Mouse (Mus musculus): ENCODE data around the gene Mthfd2l.
A peak's percentile ranks its signal among the peaks of the same experiment; 100 is the strongest.

The Mthfd2l gene

DNA sequence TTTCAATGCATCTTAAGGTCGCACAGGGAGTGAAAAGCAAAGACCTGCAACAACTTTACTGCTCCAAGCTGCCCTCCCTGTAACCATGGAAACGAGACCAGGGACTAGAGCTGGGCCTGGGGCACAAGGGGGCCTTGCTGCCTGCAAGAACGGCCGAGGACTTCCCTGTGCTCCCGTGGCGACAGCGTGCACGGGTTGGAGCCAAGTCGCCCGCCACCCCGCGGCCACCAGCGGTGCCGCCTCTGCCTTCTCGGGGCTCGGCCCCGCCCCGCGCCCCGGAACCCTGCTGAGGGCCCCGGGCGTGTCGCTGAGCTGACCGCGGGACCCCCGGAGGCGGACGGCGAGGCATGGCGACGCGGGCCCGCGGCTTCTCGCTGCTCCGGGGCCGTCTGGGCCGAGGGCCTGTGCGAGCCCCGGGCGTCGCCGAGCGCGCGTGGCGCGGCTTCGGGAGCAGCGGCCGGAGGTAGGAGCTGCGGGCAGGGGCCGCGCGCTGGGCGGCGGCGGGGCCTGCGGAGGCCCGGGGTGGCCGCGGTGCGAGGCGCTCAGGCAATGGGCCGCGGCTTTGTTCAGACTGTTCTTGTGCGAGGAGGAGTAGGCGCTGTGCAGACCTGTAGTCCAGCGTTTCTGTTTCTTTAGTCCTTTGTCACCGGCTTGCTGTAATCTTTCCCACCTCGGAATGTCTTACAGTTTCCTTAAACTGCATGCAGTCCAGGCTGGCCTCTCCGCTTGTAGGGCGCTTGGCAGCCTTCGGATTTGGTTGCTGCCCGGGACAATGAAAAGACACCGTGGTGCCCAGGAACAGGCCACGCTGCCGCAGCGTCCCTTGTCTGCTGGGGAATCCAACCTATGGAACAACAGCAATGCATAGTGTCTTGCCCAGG is at the start of gene Mthfd2l:
Mthfd2l (plus strand) TSS at position 147 of the 881 bp plus-strand sequence.
- DNase-seq (ENCODE audit: low spot score in 2 of 2) = peak; percentile 65 to 83

- DNase-seq (ENCODE audit: low spot score in 2 of 2) = no peak
Measured at GRCm38 (mm10) chr5:90881682-90882081, 49.2 kb upstream of the Mthfd2l start.

DNA sequence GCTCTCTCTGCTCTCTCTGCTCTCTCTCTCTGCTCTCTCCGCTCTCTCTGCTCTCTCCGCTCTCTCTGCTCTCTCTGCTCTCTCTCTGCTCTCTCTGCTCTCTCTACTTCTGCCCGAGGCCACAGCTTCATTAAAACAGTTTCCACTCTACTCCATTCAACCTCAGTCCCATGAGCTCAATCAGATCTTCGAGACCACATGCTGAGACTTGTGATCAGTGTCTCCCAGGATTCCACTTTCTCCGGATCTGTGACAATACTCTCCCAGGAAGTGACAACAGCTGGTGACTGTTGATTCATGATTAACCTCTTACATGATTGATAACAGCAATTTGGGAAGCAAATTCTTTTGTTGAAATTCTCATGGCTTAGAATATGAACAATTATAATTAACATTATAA is 48.8 kb upstream of the Mthfd2l start:
- no peak for DNase-seq (ENCODE audit: low spot score in 2 of 2)

DNA sequence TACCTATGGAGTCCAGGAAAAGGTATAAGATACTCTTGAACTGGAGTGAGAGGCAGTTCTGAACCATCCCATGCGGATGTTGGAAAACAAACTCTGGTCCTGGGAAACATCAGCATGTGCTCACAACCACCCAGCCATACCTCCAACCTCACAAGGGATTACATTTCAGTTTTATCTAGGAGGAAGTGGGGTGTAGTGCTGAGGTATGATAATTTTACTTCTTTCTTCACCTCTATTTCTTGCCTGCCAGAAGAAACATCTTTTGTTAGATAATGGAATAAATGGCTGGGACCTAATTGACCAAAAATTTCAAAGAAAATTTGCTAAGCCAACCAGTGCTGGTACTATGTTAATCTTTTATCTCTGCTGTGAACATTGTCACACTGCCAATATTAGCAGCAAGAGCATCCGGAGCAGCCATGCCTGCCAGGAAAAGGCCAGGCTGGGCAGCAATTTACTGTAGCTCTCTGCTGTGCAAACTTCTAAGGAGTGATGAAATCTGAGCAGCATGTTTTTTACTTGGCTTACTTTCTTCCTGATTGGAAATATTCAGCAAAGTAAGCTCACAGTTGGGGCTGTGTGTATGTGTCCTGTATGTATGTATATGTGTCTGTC is 46.2 kb upstream of the Mthfd2l start:
- no peak for DNase-seq (ENCODE audit: low spot score in 2 of 2)

- DNase-seq (ENCODE audit: low spot score in 2 of 2) = no peak
Measured at GRCm38 (mm10) chr5:90888661-90889060, 42.3 kb upstream of the Mthfd2l start.

GRCm38 (mm10) chr5:90890519-90891463 is 40.1 kb upstream of the Mthfd2l start, which contains the start of gene Cxcl1:
Cxcl1 (plus strand) TSS chr5:90891241.
- no peak for DNase-seq (ENCODE audit: low spot score in 2 of 2)

DNA sequence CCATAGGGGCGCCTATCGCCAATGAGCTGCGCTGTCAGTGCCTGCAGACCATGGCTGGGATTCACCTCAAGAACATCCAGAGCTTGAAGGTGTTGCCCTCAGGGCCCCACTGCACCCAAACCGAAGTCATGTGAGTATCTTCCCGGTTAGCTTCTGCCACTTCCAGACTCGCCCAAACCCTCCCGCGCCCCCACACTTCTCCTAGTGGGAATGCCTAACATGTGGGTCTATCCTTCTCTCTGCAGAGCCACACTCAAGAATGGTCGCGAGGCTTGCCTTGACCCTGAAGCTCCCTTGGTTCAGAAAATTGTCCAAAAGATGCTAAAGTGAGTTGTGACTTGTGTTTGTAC is 39.5 kb upstream of the Mthfd2l start:
- DNase-seq (ENCODE audit: low spot score in 2 of 2) = no peak

DNA sequence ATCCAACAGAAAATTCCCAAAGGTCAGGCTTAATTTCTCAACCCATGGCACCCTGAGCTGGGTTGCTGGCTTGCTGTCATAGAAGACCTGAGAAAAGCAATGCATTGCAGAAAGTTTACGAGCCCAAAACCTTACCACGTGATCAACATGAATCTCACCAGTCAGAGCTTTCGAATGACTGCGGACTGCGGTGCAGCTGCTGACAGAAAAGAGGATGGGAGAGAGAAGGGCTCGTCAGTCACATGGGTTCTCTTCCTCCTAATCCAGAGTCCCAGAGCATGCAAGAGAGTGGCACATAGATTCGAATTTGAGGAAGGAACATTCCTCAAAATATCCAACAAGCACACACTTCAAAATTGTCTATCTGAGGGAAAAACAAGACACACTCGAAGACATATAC is 36.7 kb upstream of the Mthfd2l start:
- no peak for DNase-seq (ENCODE audit: low spot score in 2 of 2)

- no peak for DNase-seq (ENCODE audit: low spot score in 2 of 2)
Measured at GRCm38 (mm10) chr5:90897429-90897828, 33.5 kb upstream of the Mthfd2l start.

DNA sequence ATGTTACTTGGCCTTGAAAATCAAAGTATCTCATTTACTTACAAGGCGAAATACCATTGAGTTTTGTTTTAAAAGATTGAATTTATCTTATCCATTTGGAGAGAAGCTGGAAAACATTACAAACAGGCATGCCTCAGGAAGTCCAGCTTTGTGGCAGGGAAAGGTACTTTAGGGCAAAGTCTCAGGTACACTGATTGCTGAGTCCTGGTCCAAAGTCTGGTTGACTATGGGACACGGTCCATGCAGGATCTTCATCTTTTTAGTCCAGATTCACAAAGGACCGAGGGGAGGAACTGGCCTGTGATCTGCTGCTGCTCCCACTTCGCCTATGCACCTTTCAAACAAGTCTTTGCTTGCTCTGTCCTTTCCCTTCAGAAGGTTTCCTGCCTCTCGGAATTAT is 31.6 kb upstream of the Mthfd2l start:
- DNase-seq (ENCODE audit: low spot score in 2 of 2) = no peak

GRCm38 (mm10) chr5:90900147-90900546 is 30.8 kb upstream of the Mthfd2l start:
- DNase-seq (ENCODE audit: low spot score in 2 of 2) = no peak

DNA sequence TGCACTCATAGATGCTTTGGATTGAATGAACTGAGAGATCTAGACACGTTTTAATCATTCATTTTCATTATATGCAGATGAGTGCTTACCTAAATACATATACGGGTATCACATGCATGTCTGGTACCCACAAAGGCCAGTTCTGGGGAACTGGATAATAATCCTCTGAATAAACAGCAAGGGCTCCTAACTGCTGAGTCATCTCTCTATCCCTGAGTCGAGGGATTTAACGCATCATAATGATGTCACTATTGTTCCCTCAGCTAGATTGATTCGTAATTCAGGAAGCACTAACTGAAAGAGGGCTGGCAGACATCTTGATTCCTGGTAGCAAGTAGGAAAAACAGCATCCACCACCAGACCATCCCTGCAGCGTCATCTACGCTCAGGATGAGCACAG is 30.2 kb upstream of the Mthfd2l start:
- no peak for DNase-seq (ENCODE audit: low spot score in 2 of 2)

- peak in 1 of 2 experiments; percentile 16 for DNase-seq (ENCODE audit: low spot score in 2 of 2)
Measured at GRCm38 (mm10) chr5:90902380-90903260, 28.3 kb upstream of the Mthfd2l start.

- peak in 1 of 2 experiments; percentile 18 for DNase-seq (ENCODE audit: low spot score in 2 of 2)
Measured at GRCm38 (mm10) chr5:90903339-90904020, 27.4 kb upstream of the Mthfd2l start, which contains the start of gene Cxcl2. Cxcl2 (plus strand) TSS chr5:90903871.

DNA sequence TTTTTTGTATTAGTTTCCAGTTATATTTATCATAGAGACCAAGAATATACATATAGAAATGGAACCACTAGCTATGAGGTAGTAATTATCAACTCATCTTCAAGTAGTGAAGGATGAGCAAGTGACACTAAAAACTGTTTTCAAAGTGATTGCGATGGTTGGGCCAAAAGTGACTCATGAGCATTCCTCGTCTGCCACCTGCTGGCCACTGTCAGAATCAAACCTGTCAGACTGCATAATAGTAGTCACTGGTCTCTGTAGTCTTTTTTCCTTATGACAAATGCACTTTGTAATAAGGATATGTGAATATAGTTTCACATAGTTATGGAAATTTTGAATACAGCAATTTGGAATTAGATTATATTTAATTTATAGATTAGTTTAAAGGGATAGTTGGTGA is 21.9 kb upstream of the Mthfd2l start:
- peak in 1 of 2 experiments; percentile 68 for DNase-seq (ENCODE audit: low spot score in 2 of 2)

DNA sequence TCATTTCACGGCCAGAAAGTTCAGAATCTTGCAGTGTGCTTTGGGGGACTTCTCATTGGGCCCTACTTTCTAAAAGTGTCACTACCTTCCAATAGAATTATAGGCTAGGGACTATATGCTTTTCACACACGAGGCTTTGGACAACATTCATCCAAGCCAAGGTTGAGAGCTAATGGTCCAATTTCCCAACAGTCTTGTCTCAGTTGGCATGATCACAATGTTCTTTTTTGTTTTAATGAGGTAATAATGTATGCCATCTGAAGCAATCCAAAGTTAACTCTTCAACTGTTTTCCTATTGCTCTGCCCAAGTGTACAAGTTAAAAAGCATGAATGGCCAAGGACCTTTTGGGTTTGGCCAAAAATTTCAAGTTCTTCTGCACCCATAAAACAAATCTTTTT is 11.4 kb upstream of the Mthfd2l start:
- DNase-seq (ENCODE audit: low spot score in 2 of 2) = no peak

- DNase-seq (ENCODE audit: low spot score in 2 of 2) = no peak
Measured at GRCm38 (mm10) chr5:90922958-90923357, 8.0 kb upstream of the Mthfd2l start.

DNA sequence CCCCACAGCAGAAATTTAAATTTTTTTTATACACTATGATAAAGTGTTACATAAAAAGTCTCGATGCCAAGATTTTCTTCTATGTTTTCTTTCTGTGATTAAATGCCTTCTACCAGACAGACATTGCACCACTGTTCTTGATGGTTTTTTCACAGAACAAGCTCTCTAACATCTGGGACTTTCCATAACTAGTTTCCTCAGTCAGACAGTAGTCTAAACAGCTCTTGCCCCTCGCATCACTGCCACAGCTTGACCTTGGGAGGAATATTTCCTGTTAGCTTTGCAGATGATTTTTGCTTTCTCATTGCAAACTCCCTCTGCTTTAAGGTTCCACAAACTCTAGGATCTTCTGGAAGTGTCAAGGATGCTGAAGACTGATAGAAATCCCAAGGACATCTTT is 371 bp upstream of the Mthfd2l start:
- DNase-seq (ENCODE audit: low spot score in 2 of 2) = no peak

DNA sequence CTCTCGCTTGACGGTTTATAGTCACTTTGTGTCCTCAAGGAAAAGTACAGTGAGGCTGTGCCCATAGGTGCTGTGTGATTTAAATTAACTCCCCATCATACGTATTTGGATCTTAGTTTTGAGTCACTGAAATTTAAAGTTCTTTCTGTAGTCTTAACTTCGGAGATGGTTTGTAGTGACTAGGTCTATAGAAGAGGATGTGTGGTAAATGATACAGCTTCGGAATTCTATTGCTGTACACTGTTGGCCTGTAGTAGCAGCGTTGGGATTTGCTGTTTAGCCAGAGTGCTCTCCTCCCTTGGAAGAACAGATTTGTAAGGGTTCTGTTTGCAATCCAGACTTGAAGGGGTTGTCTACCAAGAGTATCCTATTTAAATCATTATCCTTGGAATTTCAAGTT is 994 bp downstream of the Mthfd2l start:
- no peak for DNase-seq (ENCODE audit: low spot score in 2 of 2)

GRCm38 (mm10) chr5:90936706-90937105 is 5.8 kb downstream of the Mthfd2l start:
- no peak for DNase-seq (ENCODE audit: low spot score in 2 of 2)

Measured in spleen, postnatal 10 days (tissue).